Mouse (Mus musculus) ES-Bruce4 (cell line): ENCODE data around the gene Tsen2.

Source experiments
- CTCF ChIP-seq: IDR thresholded peaks from one replicate; pipeline ENCODE4 v1.8.1; 2011; ENCODE audit warnings: low read depth, low read length
- EP300 ChIP-seq: IDR thresholded peaks from 2 replicates; pipeline ENCODE4 v1.6.1; 2011; ENCODE audit warnings: low read depth, low read length; ENCODE audit not compliant: insufficient read depth

DNA sequence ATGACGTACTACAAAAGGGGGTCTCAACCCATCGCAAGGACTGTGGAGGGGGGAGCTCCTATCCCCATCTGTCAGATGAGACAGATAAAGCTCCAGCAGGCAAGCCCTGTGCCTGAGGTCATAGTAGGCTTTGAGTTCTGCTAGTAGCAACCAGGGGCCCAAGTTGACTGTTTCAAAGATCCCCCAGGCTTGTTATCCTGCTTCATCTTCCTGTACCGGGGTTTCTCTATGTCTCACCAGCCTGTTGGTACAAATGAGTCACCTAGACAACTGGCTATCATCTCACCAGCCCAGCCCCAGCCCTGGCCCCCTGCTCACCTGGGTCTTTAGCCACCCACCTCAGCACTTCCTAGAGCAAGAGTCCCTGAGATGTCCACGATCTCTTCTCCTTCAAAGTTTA, 16.1 kb upstream of the Tsen2 start:
- TF ChIP-seq CTCF (no peak), EP300 (no peak)
